Mouse (Mus musculus) forebrain, embryonic 12.5 days (tissue): ENCODE measurements at regions not wholly inside any gene's neighbourhood (a gene's known extent, or its start where the extent isn't known, plus 50 kb on each side); places are given as distances from the start of the nearest gene placed in this dataset.
A peak's percentile ranks its signal among the peaks of the same experiment; 100 is the strongest.

Experiments used
- ATAC-seq: fragments of 200-750 bp; cut with Nextera tagmentation; 2 replicates; pipeline ENCODE4 v1.8.0; 2017; ENCODE audit warnings: moderate TSS enrichment; ENCODE audit not compliant: low FRiP score
- H3K27ac ChIP-seq: fragments of 300-500 bp; sonication (generic); 2 replicates; pipeline ENCODE4 v1.5.1; 2016; ENCODE audit warnings: mild to moderate bottlenecking
- H3K27me3 ChIP-seq: fragments of 300-500 bp; sonication (generic); 2 replicates; pipeline ENCODE4 v1.6.1; 2016; ENCODE audit warnings: mild to moderate bottlenecking
- H3K36me3 ChIP-seq: fragments of 300-500 bp; sonication (generic); replicated peaks from 2 replicates; pipeline ENCODE4 v1.6.1; 2016; ENCODE audit warnings: mild to moderate bottlenecking
- H3K4me1 ChIP-seq: fragments of 300-500 bp; sonication (generic); 2 replicates; pipeline ENCODE4 v1.6.1; 2016
- H3K4me2 ChIP-seq: fragments of 300-500 bp; sonication (generic); 2 replicates; pipeline ENCODE4 v1.6.1; 2016; ENCODE audit warnings: mild to moderate bottlenecking, moderate library complexity
- H3K4me3 ChIP-seq: fragments of 300-500 bp; sonication (generic); replicated peaks from 2 replicates; pipeline ENCODE4 v1.5.1; 2016; ENCODE audit warnings: mild to moderate bottlenecking
- H3K9ac ChIP-seq: fragments of 300-500 bp; sonication (generic); 2 replicates; pipeline ENCODE4 v1.6.1; 2016; ENCODE audit warnings: mild to moderate bottlenecking
- H3K9me3 ChIP-seq: fragments of 300-500 bp; sonication (generic); 2 replicates; pipeline ENCODE4 v1.6.1; 2016
- WGBS: fragments of 180-500 bp; shearing (Covaris S2); methylation state at CpG from one replicate; pipeline ENCODE4 v1.1.7; 2016; 5-methylcytosine and 5-hydroxymethylcytosine counted together

- no peak overlapping the region for H3K9ac ChIP-seq
- peaks cover 5% of the 10 kb centered on the region for H3K4me1 ChIP-seq
- no peak for ATAC-seq
- 85% methylated on average over 7 of the region's 7 CpGs for WGBS
- no peaks in the 10 kb centered on the region for H3K9me3 ChIP-seq
- no peak overlapping the region for H3K4me3 ChIP-seq
- H3K36me3 ChIP-seq, result no peaks in the 10 kb centered on the region
- H3K27me3 ChIP-seq, result peaks cover 14% of the 10 kb centered on the region
- no peak overlapping the region for H3K27ac ChIP-seq
- H3K4me2 ChIP-seq, result no peak overlapping the region
Measured at GRCm38 (mm10) chr1:190447253-190447652, 276.7 kb upstream of the Prox1 start.

GRCm38 (mm10) chr1:190446676-190447075 is 276.2 kb upstream of the Prox1 start:
- Histone ChIP-seq H3K27ac (no peak overlapping the region), H3K4me3 (no peak overlapping the region), H3K27me3 (peaks cover 14% of the 10 kb centered on the region), H3K4me1 (peaks cover 3% of the 10 kb centered on the region; the same call in 1 of the 2 replicates), H3K36me3 (no peaks in the 10 kb centered on the region), H3K9ac (no peak overlapping the region), H3K9me3 (no peaks in the 10 kb centered on the region), H3K4me2 (no peak overlapping the region)
- ATAC-seq, result no peak
- 62% methylated on average over 5 of the region's 5 CpGs for WGBS

- Histone ChIP-seq H3K27me3 (peaks cover 14% of the 10 kb centered on the region), H3K4me2 (no peak overlapping the region), H3K9ac (no peak overlapping the region), H3K4me1 (peaks cover 3% of the 10 kb centered on the region; the same call in 1 of the 2 replicates), H3K27ac (no peak overlapping the region), H3K4me3 (no peak overlapping the region), H3K36me3 (no peaks in the 10 kb centered on the region), H3K9me3 (no peaks in the 10 kb centered on the region)
- no peak for ATAC-seq
- WGBS, result 65% methylated on average over 9 of the region's 9 CpGs
Measured at GRCm38 (mm10) chr1:190444366-190444765, 273.9 kb upstream of the Prox1 start.

- peaks cover 15% of the 10 kb centered on the region for H3K27me3 ChIP-seq
- H3K9ac ChIP-seq, result no peak overlapping the region
- no peak overlapping the region for H3K4me3 ChIP-seq
- no peaks in the 10 kb centered on the region for H3K36me3 ChIP-seq
- no peak overlapping the region for H3K4me2 ChIP-seq
- H3K4me1 ChIP-seq, result peaks cover 2% of the 10 kb centered on the region; the same call in 1 of the 2 replicates
- H3K27ac ChIP-seq, result no peak overlapping the region
- no peak for ATAC-seq
- 94% methylated on average over 3 of the region's 3 CpGs for WGBS
- no peaks in the 10 kb centered on the region for H3K9me3 ChIP-seq
Measured at GRCm38 (mm10) chr1:190443234-190443633, 272.7 kb upstream of the Prox1 start.

- Histone ChIP-seq H3K4me2 (no peak overlapping the region), H3K4me1 (no peaks in the 10 kb centered on the region; the same call in 1 of the 2 replicates), H3K4me3 (no peak overlapping the region), H3K9me3 (no peaks in the 10 kb centered on the region), H3K27ac (no peak overlapping the region), H3K36me3 (no peaks in the 10 kb centered on the region), H3K27me3 (peaks cover 10% of the 10 kb centered on the region; the same call in 1 of the 2 replicates), H3K9ac (no peak overlapping the region)
- 74% methylated on average over 4 of the region's 4 CpGs for WGBS
- no peak for ATAC-seq
Measured at GRCm38 (mm10) chr1:190442166-190442565, 271.7 kb upstream of the Prox1 start.

GRCm38 (mm10) chr1:190438789-190439188 is 268.3 kb upstream of the Prox1 start:
- Histone ChIP-seq H3K4me2 (no peak overlapping the region), H3K36me3 (no peaks in the 10 kb centered on the region), H3K9ac (no peak overlapping the region), H3K27ac (no peak overlapping the region), H3K4me3 (no peak overlapping the region), H3K9me3 (no peaks in the 10 kb centered on the region), H3K4me1 (no peaks in the 10 kb centered on the region), H3K27me3 (peaks cover 10% of the 10 kb centered on the region; the same call in 1 of the 2 replicates)
- ATAC-seq, result no peak
- 87% methylated on average over 2 of the region's 2 CpGs for WGBS

- ATAC-seq, result peak; percentile 51; the same call in 1 of the 2 replicates
- peaks cover 3% of the 10 kb centered on the region; the same call in 1 of the 2 replicates for H3K4me1 ChIP-seq
- no peak overlapping the region for H3K27ac ChIP-seq
- H3K36me3 ChIP-seq, result no peaks in the 10 kb centered on the region
- WGBS, result 66% methylated on average over 9 of the region's 9 CpGs
- H3K27me3 ChIP-seq, result peaks cover 21% of the 10 kb centered on the region
- no peaks in the 10 kb centered on the region for H3K9me3 ChIP-seq
- H3K4me2 ChIP-seq, result no peak overlapping the region
- no peak overlapping the region for H3K4me3 ChIP-seq
- no peak overlapping the region for H3K9ac ChIP-seq
Measured at GRCm38 (mm10) chr1:190422874-190423273, 252.4 kb upstream of the Prox1 start.

GRCm38 (mm10) chr1:190419709-190420108 is 249.2 kb upstream of the Prox1 start:
- Histone ChIP-seq H3K4me1 (peaks cover 6% of the 10 kb centered on the region), H3K9me3 (no peaks in the 10 kb centered on the region), H3K27me3 (peaks cover 21% of the 10 kb centered on the region), H3K9ac (no peak overlapping the region), H3K4me2 (no peak overlapping the region), H3K27ac (no peak overlapping the region), H3K36me3 (no peaks in the 10 kb centered on the region), H3K4me3 (no peak overlapping the region)
- no peak for ATAC-seq
- 91% methylated on average over 13 of the region's 13 CpGs for WGBS

- no peak overlapping the region for H3K9ac ChIP-seq
- no peaks in the 10 kb centered on the region for H3K9me3 ChIP-seq
- no peak overlapping the region for H3K4me3 ChIP-seq
- H3K27ac ChIP-seq, result no peak overlapping the region
- peaks cover 18% of the 10 kb centered on the region for H3K27me3 ChIP-seq
- no peak overlapping the region for H3K4me2 ChIP-seq
- H3K4me1 ChIP-seq, result peaks cover 6% of the 10 kb centered on the region
- ATAC-seq, result no peak
- 30% methylated on average over 11 of the region's 11 CpGs for WGBS
- no peaks in the 10 kb centered on the region for H3K36me3 ChIP-seq
Measured at GRCm38 (mm10) chr1:190417326-190417725, 246.8 kb upstream of the Prox1 start.

GRCm38 (mm10) chr1:190411756-190412155 is 241.2 kb upstream of the Prox1 start:
- H3K4me1 ChIP-seq, result no peaks in the 10 kb centered on the region
- no peak overlapping the region for H3K27ac ChIP-seq
- H3K9ac ChIP-seq, result no peak overlapping the region
- 83% methylated on average over 5 of the region's 5 CpGs for WGBS
- no peak overlapping the region for H3K4me2 ChIP-seq
- H3K36me3 ChIP-seq, result no peaks in the 10 kb centered on the region
- H3K27me3 ChIP-seq, result peaks cover 6% of the 10 kb centered on the region
- no peak overlapping the region for H3K4me3 ChIP-seq
- no peak for ATAC-seq
- H3K9me3 ChIP-seq, result no peaks in the 10 kb centered on the region

GRCm38 (mm10) chr1:190403335-190403734 is 232.8 kb upstream of the Prox1 start:
- Histone ChIP-seq H3K36me3 (no peaks in the 10 kb centered on the region), H3K4me1 (peaks cover 7% of the 10 kb centered on the region; the same call in 1 of the 2 replicates), H3K4me3 (no peak overlapping the region), H3K9me3 (no peaks in the 10 kb centered on the region), H3K27ac (no peak overlapping the region), H3K27me3 (peaks cover 50% of the 10 kb centered on the region), H3K9ac (no peak overlapping the region), H3K4me2 (no peak overlapping the region)
- 28% methylated on average over 12 of the region's 12 CpGs for WGBS
- no peak for ATAC-seq

GRCm38 (mm10) chr1:190398308-190398707 is 227.8 kb upstream of the Prox1 start:
- Histone ChIP-seq H3K4me2 (no peak overlapping the region), H3K27ac (no peak overlapping the region), H3K9me3 (no peaks in the 10 kb centered on the region), H3K4me1 (peaks cover 4% of the 10 kb centered on the region; the same call in 1 of the 2 replicates), H3K36me3 (no peaks in the 10 kb centered on the region), H3K4me3 (no peak overlapping the region), H3K27me3 (peaks cover 53% of the 10 kb centered on the region), H3K9ac (no peak overlapping the region)
- ATAC-seq, result no peak
- 73% methylated on average over 6 of the region's 6 CpGs for WGBS

GRCm38 (mm10) chr1:190397811-190398210 is 227.3 kb upstream of the Prox1 start:
- Histone ChIP-seq H3K27ac (no peak overlapping the region), H3K4me1 (0 out of 2 replicates have a peak, but pooled peaks cover 2% of the 10 kb centered on the region), H3K27me3 (peaks cover 53% of the 10 kb centered on the region), H3K9me3 (no peaks in the 10 kb centered on the region), H3K4me2 (no peak overlapping the region), H3K36me3 (no peaks in the 10 kb centered on the region), H3K4me3 (no peak overlapping the region), H3K9ac (no peak overlapping the region)
- 69% methylated on average over 2 of the region's 2 CpGs for WGBS
- ATAC-seq, result no peak
